Mouse (Mus musculus) embryo, embryonic 11 days (tissue): Measurements from ENCODE around the gene Creb3.

Experiments
- DNase-seq: peaks from one replicate; pipeline ENCODE4 v3.0.0-alpha.2; 2015

Creb3 gene

DNA sequence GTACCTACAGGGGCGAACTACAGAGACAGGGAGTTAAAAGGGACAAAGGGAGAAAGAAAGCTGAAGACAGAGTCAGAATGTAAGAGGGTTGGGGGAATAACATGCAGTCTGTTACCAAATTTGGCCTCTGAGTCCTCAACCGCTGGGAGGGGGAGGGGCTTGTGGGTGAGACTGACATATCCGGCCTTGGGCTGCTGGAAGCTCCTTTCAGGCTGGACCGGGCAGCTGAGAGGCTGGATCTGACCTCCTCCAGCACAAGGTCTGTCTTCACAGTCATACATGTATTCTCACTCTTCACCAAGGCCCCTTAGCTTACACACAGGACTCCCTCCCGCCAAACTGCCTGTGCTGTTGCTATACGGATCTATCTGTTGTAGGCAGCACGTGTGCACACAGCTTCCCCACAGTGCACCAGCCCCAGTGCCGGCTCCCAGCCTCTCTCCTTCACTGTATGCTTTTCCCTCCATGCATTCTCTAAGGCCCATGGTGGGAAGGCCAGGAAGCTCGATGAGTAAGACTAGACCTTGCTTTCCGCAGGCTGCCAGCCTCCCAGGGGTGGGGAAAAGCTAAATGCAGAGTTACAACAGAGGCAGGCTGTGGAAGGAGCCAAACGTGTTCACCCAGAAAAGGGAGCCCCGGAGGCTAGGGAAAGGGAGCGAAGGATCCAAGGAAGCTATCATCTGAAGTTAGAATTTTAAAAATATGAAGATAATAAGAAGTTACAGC is 3.3 kb upstream of the Creb3 start:
- DNase-seq = peak; percentile 87

DNA sequence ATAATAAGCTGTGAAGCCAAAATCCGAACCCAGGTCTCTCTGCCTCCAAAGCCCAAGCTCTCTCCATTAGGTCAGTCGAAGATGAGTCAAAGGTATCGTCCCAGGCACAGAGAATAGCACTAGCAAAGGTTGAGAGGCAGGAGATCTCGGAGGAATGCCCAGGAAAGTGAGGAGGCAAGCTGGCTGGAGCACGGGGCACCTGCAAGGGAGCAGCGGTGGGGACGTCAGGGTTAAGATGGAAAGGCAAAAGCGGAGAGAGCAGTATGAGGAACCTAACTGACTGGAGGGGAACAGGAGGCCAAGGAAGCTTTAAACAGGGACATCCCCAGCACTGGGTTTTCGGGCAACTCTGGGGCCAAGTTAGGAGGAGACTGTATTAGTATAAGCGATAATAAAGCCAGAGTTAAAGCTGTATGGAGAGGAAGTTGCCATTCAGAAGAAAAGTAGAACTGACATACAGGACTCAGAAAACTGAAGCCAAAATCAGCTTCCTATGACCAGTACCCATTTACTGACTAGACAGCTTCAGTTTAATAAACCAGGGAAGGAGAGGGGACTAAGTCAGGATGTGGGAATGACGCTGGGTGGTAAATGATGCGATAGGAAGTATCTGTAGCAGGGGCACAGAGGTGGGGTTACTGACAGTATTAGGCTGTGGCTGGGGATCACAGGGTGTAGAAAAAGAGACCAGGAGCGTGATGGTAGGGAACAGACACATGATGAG is 2.5 kb upstream of the Creb3 start:
- no peak for DNase-seq

DNA sequence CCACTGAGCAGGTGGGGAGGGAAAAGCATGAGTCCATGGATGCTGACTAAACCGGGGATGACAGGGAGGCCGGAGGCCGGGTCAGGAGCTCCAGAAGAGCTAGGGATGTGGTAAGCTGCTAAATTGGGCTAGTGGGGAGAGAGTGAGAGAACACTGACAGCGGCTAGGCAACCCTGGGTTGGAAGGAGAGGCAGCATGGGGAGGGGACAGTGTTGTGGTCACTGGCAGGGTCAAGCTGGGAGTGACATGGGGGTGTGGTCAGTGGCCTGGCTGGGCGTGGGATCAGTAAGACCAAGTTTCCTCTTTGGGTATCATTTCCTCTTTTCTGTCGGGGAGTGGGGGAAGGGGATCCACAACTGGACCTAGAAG is 1.9 kb upstream of the Creb3 start:
- DNase-seq = peak; percentile 28

DNA sequence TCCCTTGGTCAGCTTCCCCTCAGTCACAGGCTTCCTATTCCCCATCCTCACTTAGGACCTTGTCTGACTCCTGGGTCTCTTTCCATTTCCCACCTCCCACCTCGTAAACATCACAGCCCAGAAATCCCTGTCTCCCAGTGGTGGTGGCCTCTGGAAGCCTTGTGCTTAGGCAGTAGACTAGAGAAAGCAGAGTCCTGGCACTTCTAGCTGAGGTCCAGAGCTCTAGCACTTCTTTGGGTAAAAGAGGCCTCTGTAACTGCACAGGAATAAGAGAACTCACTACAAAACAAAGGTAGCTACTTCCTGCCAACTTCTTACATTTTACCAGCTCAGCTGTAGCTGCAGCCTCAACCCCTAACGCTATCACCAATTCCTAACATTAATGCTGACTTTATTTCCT is 1.2 kb upstream of the Creb3 start:
- no peak for DNase-seq

DNA sequence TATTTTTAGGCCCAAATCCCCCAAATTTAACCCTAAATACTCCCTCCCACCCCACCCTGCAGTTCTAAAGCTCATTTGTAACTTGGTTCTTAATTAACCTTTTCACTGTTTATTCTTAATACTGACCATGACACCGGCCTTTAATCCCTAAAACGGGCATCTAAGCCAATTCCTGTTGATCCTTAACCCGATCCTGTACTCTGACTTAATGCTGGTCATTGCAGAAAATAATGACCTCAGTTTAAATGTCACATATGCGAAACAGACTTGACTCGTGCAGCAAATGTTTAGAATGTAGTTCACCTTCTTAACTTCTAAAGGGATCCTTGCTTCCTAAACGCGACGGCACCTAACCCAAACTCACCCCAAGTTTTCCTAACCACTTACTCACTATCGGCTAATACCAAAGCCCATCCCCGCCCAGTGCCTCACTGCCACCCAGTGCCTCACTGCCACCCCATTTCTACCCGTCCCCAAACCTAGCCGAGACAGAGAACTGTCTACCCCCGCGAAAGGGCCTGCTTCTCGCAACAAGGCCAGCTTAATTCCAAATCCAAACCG is 616 bp upstream of the Creb3 start:
- peak; percentile 34 for DNase-seq

DNA sequence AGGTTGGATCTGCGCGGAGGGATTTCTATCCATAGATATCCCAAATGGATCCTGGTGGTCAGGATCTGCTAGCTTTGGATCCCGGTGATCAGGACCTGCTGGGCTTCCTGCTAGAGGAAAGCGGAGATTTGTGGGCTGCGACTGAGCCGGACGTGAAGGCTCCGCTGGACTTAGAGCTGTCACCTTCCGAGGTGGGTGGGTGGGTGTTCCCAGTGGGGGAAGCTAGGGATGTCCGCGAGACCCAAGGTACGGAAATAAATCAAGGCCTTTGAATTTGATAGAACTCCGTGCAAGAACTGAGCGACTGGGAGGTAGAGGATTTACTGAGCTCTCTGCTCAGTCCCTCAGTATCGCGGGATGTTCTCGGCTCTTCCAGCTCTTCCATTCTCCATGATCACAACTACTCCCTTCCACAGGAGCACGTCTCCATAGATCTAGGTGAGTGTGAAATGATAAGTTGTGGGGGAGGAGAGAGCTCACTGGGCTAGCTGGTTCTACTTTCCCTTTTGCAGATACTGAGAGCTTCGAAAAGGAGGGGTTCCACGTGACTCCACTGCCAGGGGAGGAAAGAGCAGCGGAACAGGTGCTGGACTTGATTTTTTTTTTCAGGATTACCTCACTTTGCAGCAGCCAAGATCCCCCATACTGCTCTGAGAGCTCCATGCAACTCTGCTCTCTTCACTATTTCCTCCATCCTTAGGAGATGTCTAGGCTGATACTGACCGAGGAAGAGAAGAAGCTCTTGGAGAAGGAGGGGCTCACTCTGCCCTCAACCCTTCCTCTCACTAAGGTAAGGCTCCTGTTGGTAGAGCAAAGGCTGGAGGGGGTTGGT is 853 bp downstream of the Creb3 start:
- DNase-seq = no peak

DNA sequence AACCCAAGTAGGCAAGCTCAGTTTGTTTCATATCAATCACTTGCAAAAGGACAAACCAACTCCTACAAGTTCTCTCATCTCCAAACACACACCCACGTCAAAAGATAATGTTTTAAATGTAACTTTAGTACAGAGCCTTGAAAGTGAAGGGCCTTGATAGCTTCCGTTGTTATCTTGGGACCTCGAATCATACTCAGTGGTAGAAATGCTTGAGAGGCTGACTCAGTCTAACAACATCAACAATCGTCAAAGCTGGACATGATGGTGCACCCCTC is 1.4 kb downstream of the Creb3 start:
- no peak for DNase-seq

DNA sequence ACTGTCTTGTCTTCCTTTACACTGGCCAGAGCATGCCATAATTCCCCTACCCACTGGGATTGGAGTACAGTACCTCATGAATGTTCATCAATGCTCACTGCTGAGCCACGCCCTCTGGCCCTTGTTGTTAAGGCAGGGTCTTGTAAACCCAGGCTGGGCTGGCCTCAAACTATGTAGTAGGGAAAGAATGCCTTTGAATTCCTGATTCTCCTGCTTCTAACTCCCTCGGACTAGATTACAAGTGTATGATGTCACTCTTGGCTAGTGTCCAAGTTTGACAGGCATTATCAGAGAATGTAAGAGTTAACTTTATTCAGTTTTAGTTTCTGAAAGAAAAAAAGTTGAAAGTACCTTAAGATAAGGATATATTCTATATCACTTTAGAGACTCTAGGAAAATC is 2.1 kb downstream of the Creb3 start:
- DNase-seq = no peak

DNA sequence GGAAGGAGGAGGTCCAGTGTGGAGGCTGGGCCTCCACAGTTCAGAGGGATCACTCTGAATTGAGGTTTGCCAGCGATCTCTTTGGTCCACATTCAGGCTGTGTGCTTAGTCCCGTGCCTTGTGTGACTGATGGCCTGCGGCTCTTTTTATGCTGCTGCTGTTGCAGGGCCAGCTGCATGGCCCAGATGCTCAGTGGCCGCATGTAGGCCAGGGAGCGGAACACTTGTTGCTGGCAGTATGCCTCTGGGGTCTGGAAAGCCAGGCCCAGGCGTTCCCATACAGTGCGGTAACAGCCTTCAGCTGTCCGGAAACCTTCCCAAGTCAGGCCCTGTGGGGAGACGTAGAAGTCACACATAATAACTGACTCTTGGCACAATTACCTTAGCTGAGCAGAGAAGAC is 5.0 kb downstream of the Creb3 start:
- DNase-seq = no peak

DNA sequence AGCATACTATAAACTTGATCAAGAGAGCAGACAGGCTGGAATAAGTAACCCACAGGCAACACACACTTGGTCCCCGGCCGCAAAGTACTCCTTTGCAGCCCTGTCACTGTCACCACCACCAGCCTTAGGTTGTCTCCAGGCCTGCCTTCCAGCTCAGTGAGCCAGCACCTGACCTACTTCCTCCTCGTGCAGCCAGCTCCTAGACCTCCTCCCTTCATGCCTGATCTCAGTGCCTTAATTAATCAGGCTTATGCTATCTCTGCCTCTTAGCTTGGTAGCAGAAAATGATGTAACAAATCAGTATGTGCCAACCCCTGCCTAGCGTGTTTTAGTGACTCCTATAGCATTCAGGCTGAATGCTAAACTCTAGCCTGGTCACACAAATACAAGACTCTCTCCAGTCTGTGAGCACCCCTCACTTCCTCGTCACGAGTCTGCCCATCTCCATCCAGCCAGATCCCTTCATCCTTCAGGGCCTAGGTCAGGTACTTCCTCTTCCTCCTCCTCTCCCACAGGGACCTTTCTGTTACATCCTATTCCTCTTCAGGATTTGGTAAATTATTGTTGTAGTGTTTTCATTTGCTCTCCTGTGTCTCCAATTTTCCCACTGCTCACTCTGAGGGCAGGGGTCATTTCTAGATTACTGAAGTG is 9.4 kb downstream of the Creb3 start:
- no peak for DNase-seq

DNA sequence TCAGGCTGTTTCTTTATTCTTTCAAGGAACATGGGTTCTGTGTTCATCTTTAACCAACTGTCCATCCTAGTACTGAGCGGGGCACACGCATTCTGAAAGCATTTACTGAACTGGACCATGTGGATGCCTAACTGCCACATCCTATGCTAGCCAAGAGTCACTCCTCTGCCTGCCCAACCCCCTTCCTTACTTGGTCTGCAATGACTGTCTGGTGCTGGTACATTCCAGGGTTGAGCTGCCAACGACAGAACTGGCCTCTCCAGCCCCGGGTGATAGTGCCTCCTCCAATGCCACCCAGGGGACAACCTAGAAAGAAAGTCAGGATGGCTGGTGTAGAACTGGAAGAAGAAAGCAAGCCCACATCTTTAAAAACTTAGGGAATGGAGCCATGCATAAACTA is 11.4 kb downstream of the Creb3 start:
- DNase-seq = no peak

DNA sequence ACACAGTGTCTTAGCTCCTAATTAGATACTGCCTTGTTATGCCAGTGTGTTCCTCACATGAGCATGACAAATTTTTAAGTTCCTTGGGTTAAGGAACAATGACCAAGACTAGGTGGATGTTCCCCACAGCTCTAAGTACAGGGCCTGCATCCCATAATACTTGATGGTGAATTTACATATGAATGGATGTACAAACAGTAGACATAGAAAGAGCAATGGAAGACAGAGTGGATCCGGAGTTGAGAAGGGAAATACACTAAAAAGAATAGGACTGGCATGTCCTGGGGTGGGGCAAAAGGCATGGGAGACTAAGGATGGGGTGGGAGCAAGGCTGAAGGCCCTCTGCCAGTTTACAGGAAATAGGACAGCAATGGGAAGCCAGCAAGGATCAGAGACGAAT is 13.2 kb downstream of the Creb3 start:
- DNase-seq = no peak

DNA sequence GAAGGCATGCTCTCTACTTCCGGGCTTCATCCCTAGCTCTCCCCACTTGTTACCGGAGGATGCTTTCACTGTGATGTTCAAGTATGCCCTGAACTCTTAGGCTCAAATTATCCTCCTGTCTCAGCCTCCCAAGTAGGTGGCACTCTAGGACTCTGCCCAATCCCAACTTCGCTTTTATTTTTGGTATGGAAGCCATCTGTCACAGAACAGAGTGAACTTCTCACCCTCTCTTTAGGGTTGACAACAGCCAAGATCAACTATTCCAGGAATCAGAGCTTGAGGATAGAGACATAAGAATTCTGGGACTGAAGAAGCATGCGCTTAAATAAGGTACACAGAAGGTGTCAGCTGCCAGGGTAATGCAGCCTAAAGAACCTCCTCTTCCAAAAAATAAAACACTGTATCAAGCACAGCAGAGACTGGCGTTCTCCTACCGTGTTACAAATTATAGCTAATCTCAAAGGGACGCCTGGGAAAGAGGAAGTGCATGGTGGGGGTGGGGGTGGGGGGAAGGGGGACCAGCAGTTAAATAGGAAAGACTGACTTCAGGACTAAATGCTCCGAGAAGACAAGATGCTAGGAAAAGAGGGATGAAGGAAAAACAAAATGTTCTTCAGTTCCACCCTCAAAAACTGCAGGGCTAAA is 15.2 kb downstream of the Creb3 start:
- no peak for DNase-seq

DNA sequence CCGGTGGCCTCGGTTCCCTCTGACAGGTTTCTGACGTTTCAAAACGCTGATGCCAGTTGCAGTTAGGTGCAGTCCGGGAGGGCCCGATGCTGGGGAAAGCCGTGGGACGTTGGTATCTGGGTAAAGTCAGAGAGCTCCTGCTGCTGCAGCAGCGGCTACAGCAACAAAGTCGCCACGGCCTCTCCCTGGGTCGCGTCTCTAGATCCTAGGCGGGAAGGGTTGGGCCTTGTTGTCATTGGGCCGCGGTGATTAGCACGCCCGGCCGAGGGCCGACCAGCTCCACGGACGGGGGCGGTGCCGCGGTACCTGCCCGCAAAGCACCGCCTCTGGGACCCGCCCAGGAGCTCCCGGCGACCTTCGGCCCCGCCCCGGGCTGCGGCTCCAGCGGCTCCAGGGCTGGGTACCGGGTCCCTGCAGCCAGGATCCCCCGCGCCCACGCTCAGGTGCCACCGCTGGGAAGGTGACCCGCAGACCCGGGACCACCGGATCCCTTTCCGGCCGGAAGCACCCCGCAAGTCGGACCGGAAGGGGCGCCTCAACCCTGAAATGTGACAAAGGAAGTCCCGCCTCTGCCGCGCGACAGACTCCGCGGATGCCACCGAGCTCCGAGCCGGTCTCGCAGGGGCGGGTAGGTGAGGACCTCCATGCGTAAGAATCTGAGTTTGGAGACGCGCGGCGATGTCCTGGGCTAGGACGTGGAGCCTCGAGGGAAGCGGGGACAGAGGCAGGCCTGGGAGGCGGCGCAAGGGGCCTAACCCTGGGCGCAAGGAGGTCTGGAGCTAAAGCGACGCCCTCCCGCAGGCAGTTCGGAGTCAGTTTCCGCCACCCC is 16.5 kb downstream of the Creb3 start, which contains the start of the genes Rgp1 and Gba2:
Rgp1 (plus strand) TSS at position 340 of the 829 bp plus-strand sequence.
Gba2 (minus strand) TSS at position 498 of the 829 bp plus-strand sequence.
- DNase-seq = peak; percentile 92

DNA sequence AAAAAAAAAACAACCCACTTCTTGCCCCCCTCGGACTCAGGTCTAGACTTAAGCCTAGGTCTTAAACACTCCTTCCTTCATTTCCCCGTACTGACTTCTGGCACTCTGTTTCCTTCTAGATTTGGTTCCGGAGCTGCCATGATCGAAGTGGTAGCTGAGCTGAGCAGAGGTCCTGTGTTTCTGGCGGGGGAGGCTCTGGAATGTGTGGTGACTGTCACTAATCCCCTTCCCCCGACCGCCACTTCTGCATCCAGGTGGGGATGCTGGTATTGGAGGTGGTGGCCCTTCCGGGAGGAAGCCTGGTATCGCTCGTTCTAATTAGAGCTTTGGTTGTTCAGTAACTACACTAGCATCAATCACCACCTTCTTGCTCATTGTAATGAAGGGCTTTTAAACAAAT is 17.1 kb downstream of the Creb3 start:
- DNase-seq = no peak

DNA sequence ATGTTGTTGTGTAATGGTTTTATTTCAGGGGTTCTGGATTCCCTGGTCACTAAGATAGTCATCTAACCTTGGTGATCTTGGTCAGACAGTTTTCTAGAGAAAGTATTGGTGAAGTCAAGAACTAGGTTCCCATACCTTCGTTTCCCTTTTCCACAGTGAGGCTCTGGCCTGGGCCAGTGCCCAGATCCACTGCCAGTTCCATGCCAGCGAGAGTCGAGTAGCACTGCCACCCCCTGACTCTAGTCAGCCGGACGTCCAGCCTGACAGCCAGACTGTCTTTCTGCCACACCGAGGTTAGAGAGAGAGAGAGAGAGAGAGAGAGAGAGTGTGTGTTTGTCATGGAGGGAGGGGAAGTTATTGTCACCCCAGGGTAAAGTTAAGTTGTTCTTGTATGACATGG is 17.6 kb downstream of the Creb3 start:
- no peak for DNase-seq

DNA sequence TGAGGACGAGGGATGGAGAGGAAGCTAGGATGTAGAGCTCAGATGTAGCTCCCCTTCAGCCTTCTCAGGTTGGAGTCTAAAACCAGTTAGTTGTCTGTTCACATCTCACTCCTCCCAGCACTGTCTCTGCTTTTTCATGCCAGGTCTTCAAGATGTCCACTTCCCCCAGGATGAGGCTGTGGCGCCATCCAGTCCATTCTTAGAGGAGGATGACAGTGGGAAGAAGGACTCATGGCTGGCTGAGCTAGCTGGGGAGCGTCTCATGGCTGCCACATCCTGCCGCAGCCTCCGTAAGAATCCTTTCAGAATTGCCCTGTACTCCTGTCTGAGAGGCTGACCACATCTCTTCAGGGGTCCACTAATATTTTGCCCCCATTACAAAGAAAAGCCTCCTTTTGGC is 18.6 kb downstream of the Creb3 start:
- DNase-seq = no peak

DNA sequence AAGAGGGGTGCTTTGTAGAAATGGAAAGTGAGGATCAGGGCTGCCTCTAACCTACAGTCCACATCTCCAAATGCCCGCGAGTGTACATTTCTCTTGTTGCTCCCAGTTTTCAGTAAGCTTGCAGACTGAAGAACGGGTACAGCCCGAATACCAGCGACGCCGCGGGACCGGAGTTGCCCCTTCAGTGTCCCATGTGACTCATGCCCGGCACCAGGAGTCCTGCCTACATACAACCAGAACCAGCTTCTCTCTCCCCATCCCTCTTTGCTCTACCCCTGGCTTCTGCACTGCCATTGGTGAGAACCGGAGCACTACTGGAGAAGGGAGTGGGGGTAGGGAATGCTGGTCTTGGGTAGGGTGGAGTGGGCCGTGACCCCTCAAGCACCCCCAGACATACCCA is 19.2 kb downstream of the Creb3 start:
- no peak for DNase-seq

DNA sequence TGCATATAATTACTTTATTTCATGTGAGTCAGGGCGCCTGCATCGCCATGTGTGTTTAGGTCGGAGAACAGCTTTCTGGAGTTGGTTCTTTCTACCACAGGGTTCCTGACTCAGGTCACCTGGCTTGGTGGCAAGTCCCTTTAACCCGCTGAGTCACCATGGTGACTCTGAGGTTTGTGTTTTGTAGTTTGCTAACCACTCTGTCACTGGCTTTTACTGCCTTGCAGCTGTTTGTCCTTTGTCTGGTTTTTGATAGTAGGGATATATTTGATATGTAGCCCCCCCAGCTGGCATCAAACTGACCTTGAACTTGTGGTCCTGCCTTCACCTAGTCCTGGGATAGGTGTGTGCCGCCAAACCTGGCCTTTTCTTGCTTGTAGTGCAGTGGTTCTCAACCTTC is 20.1 kb downstream of the Creb3 start:
- no peak for DNase-seq

DNA sequence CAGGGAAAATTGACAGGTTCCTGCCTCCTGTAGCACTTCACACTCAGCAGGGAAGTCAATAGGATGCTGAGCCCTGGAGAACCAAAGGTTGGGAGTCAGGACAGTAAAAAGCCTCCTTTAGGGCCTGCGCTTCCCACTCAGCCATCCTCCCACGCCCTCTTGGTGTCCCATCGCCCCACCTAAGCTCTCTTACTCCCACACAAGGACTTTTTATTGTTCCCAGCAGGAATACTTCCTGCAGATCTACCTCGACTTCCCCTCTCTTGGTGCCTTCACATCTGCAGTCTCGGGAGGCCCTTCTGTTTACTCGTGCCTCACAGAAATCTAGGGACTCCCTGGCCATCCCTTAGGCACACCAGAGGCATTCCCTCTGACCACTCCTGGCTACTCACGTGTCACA is 21.3 kb downstream of the Creb3 start:
- no peak for DNase-seq
